Comparison of ENCODE assay signal across 16 mouse cellular contexts in genomic region chr13:52296541-52297276, GRCm38 (mm10).
A peak's percentile ranks its signal among the peaks of the same experiment; 100 is the strongest.
DNase-seq lines count a peak whose midpoint lies in the region; ATAC-seq and TF ChIP-seq lines count a peak whose summit lies in the region.
"Had no signal": no experiment of that assay in that cellular context is flagged by ENCODE, and none has a peak within 500 bp of the region (broad histone marks: within the 10 kb centered on the region; RNA-seq: fewer than 3 reads in every experiment).

No protein-coding gene starts in this region.

- peak; percentile 55 for DNase-seq in lung, embryonic 14.5 days
- no peak for DNase-seq in lung, postnatal 25 days (ENCODE audit: low spot score)
- DNase-seq in cerebellum, adult 18-20 months, result peak; percentile 26 to 51
- peak; percentile 52 for DNase-seq in cerebellum, adult 9-10 months
- DNase-seq in retina, postnatal 1 day, result no peak
- no peak for DNase-seq in T-cell, adult 2 months (ENCODE audit: low spot score)
- DNase-seq: kidney, adult 18-20 months; kidney, postnatal 14 days; left cerebral cortex, postnatal 4 days; liver, embryonic 13.5 days had no signal

- WGBS in lung, embryonic 14.5 days, result 71% methylated on average over 9 of the region's 9 CpGs

- H3K4me1 ChIP-seq in lung, embryonic 14.5 days (ENCODE audit: insufficient read depth), result no peaks in the 10 kb centered on the region
- H3K4me1 ChIP-seq: embryonic facial prominence, embryonic 15.5 days; hindbrain, embryonic 15.5 days; liver, embryonic 13.5 days had no signal

- H3K27ac ChIP-seq in lung, embryonic 14.5 days (ENCODE audit: low read depth), result no peak overlapping the region
- H3K27ac ChIP-seq: embryonic facial prominence, embryonic 15.5 days; forebrain, embryonic 12.5 days; hindbrain, embryonic 15.5 days; liver, embryonic 13.5 days had no signal

- no peak overlapping the region for H3K9ac ChIP-seq in lung, embryonic 14.5 days
- H3K9ac ChIP-seq: embryonic facial prominence, embryonic 15.5 days; forebrain, embryonic 12.5 days; hindbrain, embryonic 15.5 days; liver, embryonic 13.5 days had no signal

- no peaks in the 10 kb centered on the region for H3K9me3 ChIP-seq in lung, embryonic 14.5 days (ENCODE audit: low read depth, low read length)
- H3K9me3 ChIP-seq: embryonic facial prominence, embryonic 15.5 days; forebrain, embryonic 12.5 days; hindbrain, embryonic 15.5 days; liver, embryonic 13.5 days had no signal

- no peak overlapping the region for H3K4me3 ChIP-seq in lung, embryonic 14.5 days (ENCODE audit: low read depth, low read length)
- H3K4me3 ChIP-seq: embryonic facial prominence, embryonic 15.5 days; forebrain, embryonic 12.5 days; hindbrain, embryonic 15.5 days; liver, embryonic 13.5 days; megakaryocyte, embryonic 14.5 days had no signal

- no peaks in the 10 kb centered on the region for H3K36me3 ChIP-seq in lung, embryonic 14.5 days (ENCODE audit: insufficient read depth)
- H3K36me3 ChIP-seq: embryonic facial prominence, embryonic 15.5 days; forebrain, embryonic 12.5 days; hindbrain, embryonic 15.5 days; liver, embryonic 13.5 days had no signal

- no peak overlapping the region for H3K4me2 ChIP-seq in lung, embryonic 14.5 days
- H3K4me2 ChIP-seq: embryonic facial prominence, embryonic 15.5 days; forebrain, embryonic 12.5 days; hindbrain, embryonic 15.5 days; liver, embryonic 13.5 days had no signal

- no peak for TF ChIP-seq CTCF in lung, embryonic 14.5 days (IDR thresholded peaks at IDR 0.05; ENCODE audit: low read depth)

- H3K27me3 ChIP-seq in lung, embryonic 14.5 days (ENCODE audit: insufficient read depth, low read length), result no peaks in the 10 kb centered on the region
- H3K27me3 ChIP-seq: embryonic facial prominence, embryonic 15.5 days; forebrain, embryonic 12.5 days; hindbrain, embryonic 15.5 days; liver, embryonic 13.5 days had no signal

- ATAC-seq in lung, embryonic 14.5 days (ENCODE audit: insufficient read depth), result no peak
- ATAC-seq in hematopoietic stem cell, adult 5-6 weeks (replicated peaks in 1 of 2; ENCODE audit: insufficient read depth in 1 of 2, low FRiP score in 2 of 2, low TSS enrichment in 1 of 2, low read depth in 1 of 2, poor library complexity in 2 of 2, severe bottlenecking in 2 of 2), result peak; percentile 46 to 64; a peak in 3 of 4 replicates
- ATAC-seq: lung, postnatal 0 days had no signal

Comparison
In these comparisons a context has a peak if more than half of its experiments do, and no peak if none do; other contexts are left out.
1. DNase-seq: peak in lung, embryonic 14.5 days (single experiment), cerebellum, adult 18-20 months (2 of 2) and cerebellum, adult 9-10 months (single experiment); none in lung, postnatal 25 days (single experiment), retina, postnatal 1 day (single experiment) and T-cell, adult 2 months (single experiment).